Mouse (Mus musculus): ENCODE results near the gene Kri1. TPM values are rescaled to one million over a fixed set of nuclear protein-coding genes. Genes with fewer than 3 reads are reported as not detected.
A peak's percentile ranks its signal among the peaks of the same experiment; 100 is the strongest.

The Kri1 gene
- polyA plus RNA-seq, 1 experiment from 2014 or later = 17.9 TPM

- Histone ChIP-seq H3K9ac (peak overlapping the region; percentile 87), H3K9me3 (no peaks in the 10 kb centered on the region), H3K4me3 (peak overlapping the region; percentile 61), H3K27me3 (peaks cover 15% of the 10 kb centered on the region), H3K4me1 (peaks cover 12% of the 10 kb centered on the region), H3K36me3 (peaks cover 27% of the 10 kb centered on the region), H3K27ac (peak overlapping the region; percentile 80), H3K4me2 (replicated peaks) (peak overlapping the region; percentile 64)
- under 1% methylated on average over 31 of the region's 31 CpGs for WGBS
- peak; percentile 2; the same call in 1 of the 2 replicates for ATAC-seq (ENCODE audit: insufficient number of reproducible peaks, insufficient read depth, low FRiP score, low TSS enrichment)
Observed at GRCm38 (mm10) chr9:21238004-21238732, 49.6 kb downstream of the Kri1 start.

DNA sequence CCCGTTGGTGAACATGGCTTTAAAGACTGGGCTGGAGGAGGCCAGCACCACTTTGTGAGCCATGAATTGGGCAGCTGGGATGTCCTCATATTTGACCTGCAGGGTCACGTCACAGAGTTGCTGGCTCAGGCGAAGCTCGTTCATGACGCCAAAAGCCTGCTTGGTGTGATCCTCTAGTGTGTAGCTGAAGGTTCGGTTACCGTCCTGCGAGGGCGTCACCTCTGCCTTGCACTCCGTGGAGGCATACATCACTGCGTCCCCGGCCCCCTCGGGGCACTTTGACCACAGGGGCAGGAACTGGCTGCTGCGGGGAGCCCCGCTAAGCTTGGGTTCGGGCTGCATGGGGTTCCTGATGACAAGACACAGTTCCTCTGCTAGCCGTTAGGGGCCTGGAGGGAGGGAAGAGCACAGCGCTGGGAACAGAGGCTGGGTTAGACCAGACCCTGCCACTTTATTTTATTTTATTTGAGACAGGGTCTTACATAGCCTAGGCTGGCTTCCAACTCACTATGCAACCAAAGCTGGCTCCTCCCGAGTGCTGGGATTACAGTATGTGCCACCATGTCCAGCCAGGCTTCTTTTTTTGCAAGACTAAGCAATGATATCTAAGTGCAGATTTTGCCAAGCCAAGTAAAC is 50.3 kb downstream of the Kri1 start:
- peak overlapping the region; percentile 61 for H3K4me3 ChIP-seq
- peak overlapping the region; percentile 87 for H3K9ac ChIP-seq
- peaks cover 12% of the 10 kb centered on the region for H3K4me1 ChIP-seq
- peaks cover 8% of the 10 kb centered on the region for H3K27me3 ChIP-seq
- no peaks in the 10 kb centered on the region for H3K9me3 ChIP-seq
- no peak; the same call in 1 of the 2 replicates for ATAC-seq (ENCODE audit: insufficient number of reproducible peaks, insufficient read depth, low FRiP score, low TSS enrichment)
- WGBS = 13% methylated on average over 19 of the region's 19 CpGs
- peak overlapping the region; percentile 80 for H3K27ac ChIP-seq
- H3K4me2 ChIP-seq (replicated peaks) = peak overlapping the region; percentile 64
- H3K36me3 ChIP-seq = peaks cover 34% of the 10 kb centered on the region

DNA sequence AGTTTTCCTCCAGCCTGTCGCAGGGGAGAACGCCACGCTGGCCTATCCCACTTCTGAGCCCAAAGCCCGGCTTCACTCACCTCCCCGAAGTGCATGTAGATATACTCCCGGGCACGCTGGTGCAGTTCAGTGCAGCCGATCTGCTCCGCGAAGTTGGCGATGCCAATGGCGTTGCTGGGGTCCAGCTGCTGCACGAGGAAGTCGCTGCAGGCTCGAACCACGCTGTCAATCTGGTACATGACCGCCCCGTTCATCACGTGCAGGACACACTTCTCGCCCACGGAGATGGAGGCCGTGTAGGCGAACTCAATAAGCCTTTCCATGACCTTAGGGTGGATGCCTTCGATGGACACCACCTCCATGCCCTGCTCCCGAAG is 50.8 kb downstream of the Kri1 start:
- peaks cover 4% of the 10 kb centered on the region for H3K27me3 ChIP-seq
- H3K9ac ChIP-seq = peak overlapping the region; percentile 87
- H3K4me1 ChIP-seq = peaks cover 12% of the 10 kb centered on the region
- H3K27ac ChIP-seq = no peak overlapping the region
- WGBS = 83% methylated on average over 25 of the region's 25 CpGs
- no peaks in the 10 kb centered on the region for H3K9me3 ChIP-seq
- ATAC-seq (ENCODE audit: insufficient number of reproducible peaks, insufficient read depth, low FRiP score, low TSS enrichment) = no peak
- H3K4me3 ChIP-seq = peak overlapping the region; percentile 61
- peak overlapping the region; percentile 64 for H3K4me2 ChIP-seq (replicated peaks)
- peaks cover 38% of the 10 kb centered on the region for H3K36me3 ChIP-seq

DNA sequence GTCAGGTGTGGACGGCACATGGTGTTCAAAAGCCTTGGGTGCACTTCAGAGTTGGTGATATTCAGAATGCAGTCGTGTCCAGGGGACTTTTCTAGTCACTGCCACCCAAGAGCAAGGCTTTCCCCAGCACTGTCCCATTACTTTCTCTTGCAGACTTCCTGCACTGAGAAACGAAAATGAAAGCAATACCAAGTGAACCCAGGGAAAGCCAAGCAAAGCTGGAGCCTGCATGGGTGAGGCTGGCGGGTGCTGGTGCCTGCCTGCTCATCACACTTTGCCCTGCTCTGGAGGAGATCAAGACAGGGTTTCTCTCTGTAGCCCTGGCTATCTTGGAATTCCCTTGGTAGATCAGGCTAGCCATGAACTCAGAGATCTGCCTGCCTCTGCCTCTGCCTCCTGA is 52.4 kb downstream of the Kri1 start:
- Histone ChIP-seq H3K27ac (no peak overlapping the region), H3K27me3 (no peaks in the 10 kb centered on the region), H3K4me1 (peaks cover 12% of the 10 kb centered on the region), H3K9me3 (no peaks in the 10 kb centered on the region), H3K9ac (no peak overlapping the region), H3K36me3 (peaks cover 53% of the 10 kb centered on the region), H3K4me3 (no peak overlapping the region), H3K4me2 (replicated peaks) (no peak overlapping the region)
- WGBS = 89% methylated on average over 4 of the region's 4 CpGs
- no peak for ATAC-seq (ENCODE audit: insufficient number of reproducible peaks, insufficient read depth, low FRiP score, low TSS enrichment)

- Histone ChIP-seq H3K27me3 (no peaks in the 10 kb centered on the region), H3K9ac (no peak overlapping the region), H3K9me3 (no peaks in the 10 kb centered on the region), H3K4me1 (peaks cover 12% of the 10 kb centered on the region), H3K27ac (no peak overlapping the region), H3K4me2 (replicated peaks) (no peak overlapping the region), H3K36me3 (peaks cover 64% of the 10 kb centered on the region), H3K4me3 (no peak overlapping the region)
- 82% methylated on average over 28 of the region's 28 CpGs for WGBS
- no peak for ATAC-seq (ENCODE audit: insufficient number of reproducible peaks, insufficient read depth, low FRiP score, low TSS enrichment)
Observed at GRCm38 (mm10) chr9:21233805-21234204, 54.0 kb downstream of the Kri1 start.

DNA sequence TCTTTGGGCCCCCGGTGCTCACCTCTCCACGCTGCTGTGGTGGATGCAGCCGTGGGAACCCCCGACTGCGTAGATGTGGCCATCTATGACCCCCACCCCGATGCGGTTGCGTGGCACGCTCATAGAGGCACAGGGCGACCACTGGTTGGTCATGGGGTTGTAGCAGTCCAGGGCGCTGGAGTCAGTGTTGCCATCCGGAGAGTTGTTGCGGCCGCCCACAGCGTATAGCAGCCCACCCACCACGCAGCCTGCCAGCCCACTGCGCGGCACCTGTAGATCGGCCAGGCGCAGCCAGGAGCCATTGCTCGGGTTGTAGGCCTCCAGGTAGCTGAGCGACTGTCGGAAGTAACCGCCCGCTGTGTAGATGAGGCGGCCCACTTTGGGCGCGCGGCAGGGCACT is 54.4 kb downstream of the Kri1 start:
- no peaks in the 10 kb centered on the region for H3K9me3 ChIP-seq
- no peak overlapping the region for H3K4me3 ChIP-seq
- no peak overlapping the region for H3K9ac ChIP-seq
- H3K4me1 ChIP-seq = peaks cover 15% of the 10 kb centered on the region
- no peak overlapping the region for H3K27ac ChIP-seq
- H3K36me3 ChIP-seq = peaks cover 64% of the 10 kb centered on the region
- no peaks in the 10 kb centered on the region for H3K27me3 ChIP-seq
- H3K4me2 ChIP-seq (replicated peaks) = no peak overlapping the region
- WGBS = 88% methylated on average over 29 of the region's 29 CpGs
- ATAC-seq (ENCODE audit: insufficient number of reproducible peaks, insufficient read depth, low FRiP score, low TSS enrichment) = no peak

- H3K27ac ChIP-seq = no peak overlapping the region
- peaks cover 19% of the 10 kb centered on the region for H3K4me1 ChIP-seq
- H3K27me3 ChIP-seq = no peaks in the 10 kb centered on the region
- WGBS = 92% methylated on average over 5 of the region's 5 CpGs
- H3K4me3 ChIP-seq = no peak overlapping the region
- peaks cover 64% of the 10 kb centered on the region for H3K36me3 ChIP-seq
- H3K9me3 ChIP-seq = no peaks in the 10 kb centered on the region
- no peak for ATAC-seq (ENCODE audit: insufficient number of reproducible peaks, insufficient read depth, low FRiP score, low TSS enrichment)
- H3K9ac ChIP-seq = no peak overlapping the region
- H3K4me2 ChIP-seq (replicated peaks) = no peak overlapping the region
Observed at GRCm38 (mm10) chr9:21232867-21233266, 54.9 kb downstream of the Kri1 start.

DNA sequence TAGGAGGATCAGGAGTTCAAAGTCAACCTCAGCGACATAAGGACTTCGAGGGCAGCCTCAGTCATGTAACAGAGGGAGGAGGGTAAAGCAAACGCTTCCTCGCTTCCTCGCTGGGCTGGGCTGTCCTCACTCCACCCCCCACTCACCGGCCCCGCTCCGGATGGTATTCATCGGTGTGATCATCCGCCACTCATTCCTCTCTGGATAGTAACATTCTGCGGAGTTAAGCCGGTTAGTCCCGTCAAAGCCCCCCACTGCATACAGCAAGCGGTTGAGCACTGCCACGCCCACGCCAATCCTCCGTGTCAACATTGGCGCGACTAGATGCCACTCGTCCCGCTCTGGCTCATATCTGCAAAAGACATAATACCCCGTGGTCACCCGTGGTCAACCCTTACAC is 56.2 kb downstream of the Kri1 start:
- ATAC-seq (ENCODE audit: insufficient number of reproducible peaks, insufficient read depth, low FRiP score, low TSS enrichment) = no peak
- WGBS = 50% methylated on average over 23 of the region's 23 CpGs
- H3K36me3 ChIP-seq = peaks cover 64% of the 10 kb centered on the region
- no peak overlapping the region for H3K4me2 ChIP-seq (replicated peaks)
- H3K9me3 ChIP-seq = no peaks in the 10 kb centered on the region
- H3K27me3 ChIP-seq = no peaks in the 10 kb centered on the region
- no peak overlapping the region for H3K27ac ChIP-seq
- H3K4me3 ChIP-seq = no peak overlapping the region
- H3K4me1 ChIP-seq = peaks cover 12% of the 10 kb centered on the region
- H3K9ac ChIP-seq = no peak overlapping the region

DNA sequence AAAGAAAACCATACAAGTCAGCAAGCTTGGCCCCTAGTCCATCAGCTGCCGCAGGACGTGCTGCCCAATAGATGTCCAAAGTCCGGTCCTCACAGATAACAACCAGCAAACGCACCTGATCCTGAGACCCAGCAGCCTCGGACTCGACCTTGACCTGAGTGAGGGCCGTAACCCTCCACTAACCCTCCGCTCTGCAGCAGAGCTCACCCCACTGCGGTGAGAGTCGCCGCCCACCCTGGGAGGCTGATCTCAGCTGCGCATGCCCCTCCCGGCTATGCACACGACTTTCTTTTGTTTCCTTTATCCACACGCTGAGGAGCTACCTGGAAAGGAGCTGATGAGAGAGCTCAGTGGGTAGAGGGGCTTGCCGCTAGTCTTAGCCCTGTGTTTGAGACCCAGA is 60.4 kb downstream of the Kri1 start:
- peak; percentile 29; the same call in 1 of the 2 replicates for ATAC-seq (ENCODE audit: insufficient number of reproducible peaks, insufficient read depth, low FRiP score, low TSS enrichment)
- no peaks in the 10 kb centered on the region for H3K27me3 ChIP-seq
- 0 out of 2 replicates have a peak, but pooled peaks cover 3% of the 10 kb centered on the region for H3K9me3 ChIP-seq
- peak overlapping the region; percentile 19; the same call in 1 of the 2 replicates for H3K4me3 ChIP-seq
- peak overlapping the region; percentile 43; the same call in 1 of the 2 replicates for H3K9ac ChIP-seq
- peak overlapping the region; percentile 46 for H3K4me2 ChIP-seq (replicated peaks)
- H3K36me3 ChIP-seq = peaks cover 30% of the 10 kb centered on the region
- peaks cover 17% of the 10 kb centered on the region for H3K4me1 ChIP-seq
- H3K27ac ChIP-seq = no peak overlapping the region
- 13% methylated on average over 16 of the region's 16 CpGs for WGBS

DNA sequence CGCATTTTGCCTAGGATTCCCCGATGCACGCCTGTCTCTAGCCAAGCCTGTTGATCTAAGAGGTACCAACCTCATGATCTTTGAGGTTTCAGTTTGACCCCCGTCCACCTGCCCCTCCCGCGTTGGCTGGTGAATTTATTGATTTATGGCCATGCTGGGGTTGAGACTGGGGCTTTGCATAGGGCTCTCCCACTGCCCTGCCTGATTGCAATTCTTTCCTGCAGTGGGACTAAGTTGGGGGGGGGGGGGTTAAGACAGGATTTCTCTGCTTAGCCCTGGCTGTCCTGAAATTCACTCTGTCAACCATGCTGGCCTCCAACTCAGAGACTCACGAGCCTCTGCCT is 62.4 kb downstream of the Kri1 start:
- H3K4me2 ChIP-seq (replicated peaks) = peak overlapping the region; percentile 41
- WGBS = 20% methylated on average over 7 of the region's 7 CpGs

DNA sequence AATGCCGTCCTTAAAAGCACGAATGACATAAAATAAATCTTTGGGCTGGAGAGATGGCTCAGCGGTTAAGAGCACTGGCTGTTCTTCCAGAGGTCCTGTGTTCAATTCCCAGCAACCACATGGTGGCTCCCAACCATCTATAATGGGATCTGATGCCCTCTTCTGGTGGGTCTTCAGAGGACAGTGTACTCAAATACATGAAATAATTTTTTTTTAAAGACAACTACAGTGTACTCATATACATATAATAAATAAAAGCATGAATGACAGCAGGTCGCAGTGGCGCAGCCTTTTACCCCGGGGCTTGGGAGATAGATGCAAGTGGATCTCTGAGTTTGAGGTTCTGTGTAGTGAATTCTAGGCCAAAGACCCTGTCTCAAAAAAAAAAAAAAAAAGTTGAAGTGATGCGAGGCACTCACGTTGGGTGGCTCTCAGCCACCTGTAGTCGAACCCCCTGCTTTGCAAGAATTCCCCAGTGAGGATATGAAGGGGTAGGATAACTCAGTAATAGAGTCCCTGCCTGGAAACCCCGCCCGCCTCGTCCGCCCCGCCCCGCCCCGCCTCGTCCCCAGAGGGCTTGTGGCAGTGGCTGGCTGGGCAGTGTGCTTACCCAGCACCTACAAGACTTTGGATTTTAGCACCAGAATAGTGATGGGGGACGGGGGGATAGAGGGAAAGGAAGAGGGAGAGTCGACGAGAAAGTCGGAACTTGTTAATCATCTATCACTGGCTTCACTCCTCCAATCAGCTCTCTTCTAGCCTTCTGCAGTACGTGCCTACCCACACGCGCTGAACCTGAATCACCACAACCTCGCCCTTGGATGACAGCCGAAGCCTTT is 63.0 kb downstream of the Kri1 start:
- Histone ChIP-seq H3K27me3 (no peaks in the 10 kb centered on the region), H3K9me3 (0 out of 2 replicates have a peak, but pooled peaks cover 3% of the 10 kb centered on the region), H3K4me3 (peak overlapping the region; percentile 22; the same call in 1 of the 2 replicates), H3K9ac (0 out of 2 replicates have a peak overlapping the region, but pooled peaks have one; percentile 20), H3K4me2 (replicated peaks) (peak overlapping the region; percentile 41), H3K36me3 (peaks cover 6% of the 10 kb centered on the region), H3K4me1 (peaks cover 17% of the 10 kb centered on the region), H3K27ac (no peak overlapping the region)
- ATAC-seq (ENCODE audit: insufficient number of reproducible peaks, insufficient read depth, low FRiP score, low TSS enrichment) = no peak
- 24% methylated on average over 26 of the region's 26 CpGs for WGBS

More for the DNA sequence above, 62.4 kb downstream of the Kri1 start:
- Histone ChIP-seq H3K27ac (no peak overlapping the region), H3K36me3 (peaks cover 12% of the 10 kb centered on the region), H3K9ac (peak overlapping the region; percentile 20; the same call in 1 of the 2 replicates), H3K4me1 (peaks cover 17% of the 10 kb centered on the region), H3K9me3 (0 out of 2 replicates have a peak, but pooled peaks cover 3% of the 10 kb centered on the region), H3K27me3 (no peaks in the 10 kb centered on the region), H3K4me3 (peak overlapping the region; percentile 22; the same call in 1 of the 2 replicates)
- no peak for ATAC-seq (ENCODE audit: insufficient number of reproducible peaks, insufficient read depth, low FRiP score, low TSS enrichment)

Data from embryonic facial prominence, embryonic 12.5 days (tissue).